Mouse (Mus musculus) CH12.LX (cell line): ENCODE measurements around the gene Ttll5. TPM values are rescaled to one million over a fixed set of nuclear protein-coding genes. Genes with fewer than 3 reads are reported as not detected.

Source experiments
- DNase-seq: peaks from one replicate; pipeline ENCODE4 v3.0.0-alpha.2; 2013; ENCODE audit errors: extremely low read depth
- H3K27ac ChIP-seq: 2 replicates; pipeline ENCODE4 v1.5.1; 2012; ENCODE audit warnings: low read depth, mild to moderate bottlenecking, control low read depth, moderate library complexity; ENCODE audit not compliant: insufficient read depth
- H3K27me3 ChIP-seq: replicated peaks from 2 replicates; pipeline ENCODE3; 2012; ENCODE audit warnings: inconsistent platforms
- H3K36me3 ChIP-seq, 2 experiments: replicated peaks in 1 of 2; 2 replicates each; pipeline versions ENCODE3 to v1.6.1; 2012; ENCODE audit warnings: inconsistent platforms in 1 of 2, low read length in 1 of 2, mild to moderate bottlenecking in 1 of 2, mixed read lengths in 1 of 2, moderate library complexity in 1 of 2; ENCODE audit not compliant: control insufficient read depth in 1 of 2, insufficient read depth in 1 of 2
- H3K4me1 ChIP-seq, 2 experiments: 2 replicates each; pipeline ENCODE4 v1.6.1; 2012; ENCODE audit warnings: inconsistent platforms in 1 of 2, moderate library complexity in 1 of 2; ENCODE audit not compliant: insufficient read depth in 2 of 2, control insufficient read depth in 1 of 2
- H3K4me2 ChIP-seq: 2 replicates; pipeline ENCODE4 v1.6.1; 2012; ENCODE audit warnings: low read depth, mild to moderate bottlenecking, control low read depth; ENCODE audit not compliant: poor library complexity, insufficient read depth, severe bottlenecking
- H3K4me3 ChIP-seq, 3 experiments: fragments of 150-350 bp in 1 of 3; sonication (generic) in 1 of 3; replicated peaks in 1 of 3; 2 replicates each; pipeline versions ENCODE3 to v1.5.1; 2011 to 2012; ENCODE audit warnings: low read depth in 2 of 3, low read length in 2 of 3, mild to moderate bottlenecking in 2 of 3, moderate library complexity in 2 of 3, control low read depth in 1 of 3, improper control_type of control experiment in 1 of 3, inconsistent platforms in 1 of 3, mixed read lengths in 1 of 3; ENCODE audit not compliant: poor library complexity in 1 of 3
- H3K79me2 ChIP-seq: replicated peaks from 2 replicates; pipeline ENCODE4 v1.6.1; 2012; ENCODE audit warnings: mild to moderate bottlenecking, moderate library complexity; ENCODE audit not compliant: control insufficient read depth, poor library complexity, insufficient read depth, severe bottlenecking; ENCODE audit errors: extremely low read depth
- H3K9ac ChIP-seq: 2 replicates; pipeline ENCODE4 v1.6.1; 2012; ENCODE audit warnings: low read depth, mild to moderate bottlenecking, control low read depth, moderate library complexity; ENCODE audit not compliant: insufficient read depth
- H3K9me3 ChIP-seq: replicated peaks from 2 replicates; pipeline ENCODE3; 2012; ENCODE audit warnings: low read length, inconsistent platforms, mixed read lengths
- CTCF ChIP-seq, 2 experiments: IDR thresholded peaks in 1 of 2; conservative IDR thresholded peaks in 1 of 2; 2 replicates each; pipeline ENCODE4 v1.5.1; 2011 to 2012; ENCODE audit warnings: low read depth in 2 of 2, low read length in 2 of 2, improper control_type of control experiment in 1 of 2, inconsistent platforms in 1 of 2, mild to moderate bottlenecking in 1 of 2, moderate library complexity in 1 of 2
- E2F4 ChIP-seq: IDR thresholded peaks from 2 replicates; pipeline ENCODE4 v1.6.1; 2011; ENCODE audit warnings: low read depth, low read length, improper control_type of control experiment; ENCODE audit not compliant: insufficient replicate concordance
- ELF1 ChIP-seq: IDR thresholded peaks from 2 replicates; pipeline ENCODE4 v1.6.1; 2014; ENCODE audit warnings: low read depth, mild to moderate bottlenecking, inconsistent platforms, low read length, improper control_type of control experiment
- ETS1 ChIP-seq: conservative IDR thresholded peaks from 2 replicates; pipeline ENCODE4 v1.6.1; 2012; ENCODE audit warnings: low read depth, mild to moderate bottlenecking, inconsistent platforms, low read length, improper control_type of control experiment, moderate library complexity
- IRF4 ChIP-seq: IDR thresholded peaks from 2 replicates; pipeline ENCODE4 v1.6.1; 2014; ENCODE audit warnings: low read depth, mild to moderate bottlenecking, inconsistent platforms, low read length, improper control_type of control experiment
- JUN ChIP-seq: IDR thresholded peaks from 2 replicates; pipeline ENCODE4 v1.6.1; 2011; ENCODE audit warnings: low read depth, mild to moderate bottlenecking, low read length, improper control_type of control experiment, moderate library complexity; ENCODE audit not compliant: insufficient read depth
- JUND ChIP-seq: conservative IDR thresholded peaks from 2 replicates; pipeline ENCODE4 v1.6.1; 2011; ENCODE audit warnings: low read depth, low read length, improper control_type of control experiment
- KAT2A ChIP-seq: IDR thresholded peaks from 2 replicates; pipeline ENCODE4 v1.6.1; 2012; ENCODE audit warnings: low read length, improper control_type of control experiment, inconsistent platforms; ENCODE audit not compliant: insufficient replicate concordance
- MAX ChIP-seq: IDR thresholded peaks from 2 replicates; pipeline ENCODE4 v1.6.1; 2011; ENCODE audit warnings: low read length, improper control_type of control experiment
- MXI1 ChIP-seq: IDR thresholded peaks from 2 replicates; pipeline ENCODE4 v1.6.1; 2011; ENCODE audit warnings: mild to moderate bottlenecking, low read depth, low read length, improper control_type of control experiment
- NELFE ChIP-seq: IDR thresholded peaks from 2 replicates; pipeline ENCODE4 v1.6.1; 2011; ENCODE audit warnings: low read depth, low read length, improper control_type of control experiment
- NRF1 ChIP-seq: IDR thresholded peaks from 2 replicates; pipeline ENCODE4 v1.6.1; 2014; ENCODE audit warnings: low read depth, mild to moderate bottlenecking, inconsistent platforms, low read length, improper control_type of control experiment, moderate library complexity
- RAD21 ChIP-seq: IDR thresholded peaks from 2 replicates; pipeline ENCODE4 v1.6.1; 2011; ENCODE audit warnings: low read depth, mild to moderate bottlenecking, low read length, improper control_type of control experiment, moderate library complexity
- SMC3 ChIP-seq: IDR thresholded peaks from 2 replicates; pipeline ENCODE4 v1.6.1; 2011; ENCODE audit warnings: low read depth, low read length, improper control_type of control experiment
- TBP ChIP-seq: conservative IDR thresholded peaks from 2 replicates; pipeline ENCODE4 v1.6.1; 2011; ENCODE audit warnings: low read depth, low read length, improper control_type of control experiment
- USF2 ChIP-seq: conservative IDR thresholded peaks from 2 replicates; pipeline ENCODE4 v1.6.1; 2011; ENCODE audit warnings: low read depth, low read length, improper control_type of control experiment
- ZKSCAN1 ChIP-seq: IDR thresholded peaks from 2 replicates; pipeline ENCODE4 v1.6.1; 2012; ENCODE audit warnings: low read depth, inconsistent platforms, low read length, improper control_type of control experiment, borderline replicate concordance
- dilution Hi-C: fragments of 300-500 bp; cut with MboI; formaldehyde crosslinking; loops from 2 replicates; pipeline ENCODE4 v1.14.3; 2020; ENCODE audit warnings: low sequenced_read_pairs; ENCODE audit not compliant: extremely low pct_unique_long_range_greater_than_20kb, extremely low pct_ligation_motif_present
- in situ Hi-C: fragments of 300-500 bp; cut with MboI; formaldehyde crosslinking; loops from 3 replicates; pipeline ENCODE4 v1.14.3; 2019; ENCODE audit warnings: low sequenced_read_pairs, low pct_ligation_motif_present, low pct_unique_long_range_greater_than_20kb, mixed read lengths
- polyA plus RNA-seq: library from polyadenylated mRNA; unstranded; fragments of >175 nt; gene quantifications from 2 replicates; pipeline ENCODE4 v1.2.1, GENCODE M21; 2012; ENCODE audit warnings: low read depth; ENCODE audit not compliant: insufficient read length
- total RNA-seq, 2 experiments: library from RNA; depleted of rRNA; stranded (reverse); fragments of 300-350 nt in 1 of 2; fragments of >200 nt in 1 of 2; gene quantifications; 2 replicates each; pipeline ENCODE4 v1.2.3; 2012 to 2014

The Ttll5 gene
- total and polyA plus RNA-seq, 3 experiments = 5.7 to 14.0 (median 8.7) TPM

- no peaks in the 10 kb centered on the region for H3K36me3 ChIP-seq
- H3K27ac ChIP-seq = no peak overlapping the region
- peaks cover 0 to 22% of the 10 kb centered on the region in 2 experiments; a peak in 2 of 4 replicates for H3K4me1 ChIP-seq
- H3K4me3 ChIP-seq = no peak overlapping the region
- no peaks in the 10 kb centered on the region for H3K79me2 ChIP-seq
- in situ Hi-C loops = no loop called here
- no peaks in the 10 kb centered on the region for H3K9me3 ChIP-seq
- H3K4me2 ChIP-seq = no peak overlapping the region
- dilution Hi-C loops = no loop called here
- no peak overlapping the region for H3K9ac ChIP-seq
- peak; percentile 20 for DNase-seq
- no peaks in the 10 kb centered on the region for H3K27me3 ChIP-seq
- TF ChIP-seq NELFE (no peak), NRF1 (no peak), ELF1 (no peak), KAT2A (no peak), IRF4 (no peak), TBP (no peak), MXI1 (no peak), JUN (no peak), JUND (no peak), USF2 (no peak), E2F4 (no peak), ETS1 (no peak; the same call in 1 of the 2 replicates), ZKSCAN1 (no peak)
These were observed 285.1 kb downstream of the Ttll5 start for GRCm38 (mm10) chr12:86109531-86109930.

- no peaks in the 10 kb centered on the region for H3K36me3 ChIP-seq
- H3K4me1 ChIP-seq = peaks cover 0 to 21% of the 10 kb centered on the region in 2 experiments; a peak in 2 of 4 replicates
- H3K9ac ChIP-seq = no peak overlapping the region
- H3K27me3 ChIP-seq = no peaks in the 10 kb centered on the region
- H3K27ac ChIP-seq = no peak overlapping the region
- H3K79me2 ChIP-seq = no peaks in the 10 kb centered on the region
- no peak overlapping the region for H3K4me3 ChIP-seq
- H3K9me3 ChIP-seq = no peaks in the 10 kb centered on the region
- dilution Hi-C loops (no loop called here), in situ Hi-C loops (no loop called here)
- TF ChIP-seq MAX (no peak), SMC3 (peak; percentile 49), RAD21 (peak; percentile 58), CTCF (conservative IDR thresholded peaks at IDR 0.05 in 1 of 2, IDR thresholded peaks at IDR 0.05 in 1 of 2; ENCODE audit: low read depth in 2 of 2, low read length in 2 of 2) (peak; percentile 64 to 69)
- peak; percentile 52 for DNase-seq
- H3K4me2 ChIP-seq = no peak overlapping the region
These were observed 286.2 kb downstream of the Ttll5 start for GRCm38 (mm10) chr12:86110637-86111036.

Other genes with a start within 250 kb of the Ttll5 start
- 86.5 and 88.9 TPM in 2 replicates for gene Jdp2, start 225.6 kb upstream of the Ttll5 start, total RNA-seq (2012; rRNA removed)
- 64.7 and 67.3 TPM in 2 replicates for gene Jdp2, start 225.6 kb upstream of the Ttll5 start, total RNA-seq (2014; rRNA removed)
- 104 and 114 TPM in 2 replicates for gene Jdp2, start 225.6 kb upstream of the Ttll5 start, polyA plus RNA-seq
- 137 and 141 TPM in 2 replicates for gene Batf, start 138.0 kb upstream of the Ttll5 start, total RNA-seq (2012; rRNA removed)
- gene Batf, start 138.0 kb upstream of the Ttll5 start, total RNA-seq (2014; rRNA removed) = 128 and 142 TPM in 2 replicates
- 89.2 and 104 TPM in 2 replicates for gene Batf, start 138.0 kb upstream of the Ttll5 start, polyA plus RNA-seq
- gene Flvcr2, start 78.1 kb upstream of the Ttll5 start, total RNA-seq (2012; rRNA removed) = 0.04 TPM in 1 of 2 replicates, not detected in the other
- gene Flvcr2, start 78.1 kb upstream of the Ttll5 start, total RNA-seq (2014; rRNA removed) = not detected in 2 replicates
- 0.14 and 0.17 TPM in 2 replicates for gene Flvcr2, start 78.1 kb upstream of the Ttll5 start, polyA plus RNA-seq
- gene Erg28, start 109 bp upstream of the Ttll5 start, total RNA-seq (2012; rRNA removed) = 83.6 and 91.5 TPM in 2 replicates
- 246 and 318 TPM in 2 replicates for gene Erg28, start 109 bp upstream of the Ttll5 start, total RNA-seq (2014; rRNA removed)
- 124 and 143 TPM in 2 replicates for gene Erg28, start 109 bp upstream of the Ttll5 start, polyA plus RNA-seq